ENCODE assay signal across 8 mouse cellular contexts in genomic region chr17:83350379-83351091, GRCm38 (mm10). TPM values are rescaled to one million over a fixed set of nuclear protein-coding genes. Genes with fewer than 3 reads are reported as not detected.
DNase-seq lines count a peak whose midpoint lies in the region; ATAC-seq lines count a peak whose summit lies in the region.

TSS of gene Eml4 (plus strand) at chr17:83350931.

- peak within 1 kb of the TSS; percentile 83 for H3K4me3 ChIP-seq in lung, embryonic 16.5 days (ENCODE audit: low read length)

- H3K27me3 ChIP-seq in lung, embryonic 16.5 days (ENCODE audit: control insufficient read depth, insufficient read depth, low read depth, low read length) = no peaks in the 10 kb centered on the region

- no peaks in the 10 kb centered on the region; the same call in 1 of the 2 replicates for H3K9me3 ChIP-seq in lung, embryonic 16.5 days (ENCODE audit: control insufficient read depth, low read length)

- peak within 1 kb of the TSS; percentile 91 for H3K9ac ChIP-seq in lung, embryonic 16.5 days (ENCODE audit: low read length)

- WGBS in lung, embryonic 16.5 days = under 1% methylated on average over 48 of the region's 62 CpGs

- ATAC-seq in hematopoietic stem cell, adult 5-6 weeks (replicated peaks in 1 of 2; ENCODE audit: insufficient read depth in 1 of 2, low FRiP score in 2 of 2, low TSS enrichment in 1 of 2, low read depth in 1 of 2, poor library complexity in 2 of 2, severe bottlenecking in 2 of 2) = peak; percentile 88 to 89
- ATAC-seq in lung, embryonic 16.5 days (ENCODE audit: low read depth) = peak; percentile 94

- DNase-seq in MEL-GATA-1-ER (ENCODE audit: extremely low read depth, low read depth) = peak; percentile 38
- DNase-seq in cerebellum, adult 8-10 months = peak; percentile 97
- DNase-seq in forelimb bud, embryonic 11.5 days (ENCODE audit: low read depth, low spot score) = peak; percentile 91
- DNase-seq in layer of hippocampus, adult 9-10 months (ENCODE audit: low spot score) = peak; percentile 79
- peak; percentile 85 for DNase-seq in ovary, postnatal 10 days (ENCODE audit: low spot score)
- DNase-seq in thymus, postnatal 10 days (ENCODE audit: low spot score in 2 of 2) = peak; percentile 88 to 97

- peaks cover 26% of the 10 kb centered on the region for H3K4me1 ChIP-seq in lung, embryonic 16.5 days (replicated peaks; ENCODE audit: control insufficient read depth, insufficient read depth, low read length)

- no peaks in the 10 kb centered on the region for H3K36me3 ChIP-seq in lung, embryonic 16.5 days (ENCODE audit: control insufficient read depth, insufficient read depth, low read length)

- H3K27ac ChIP-seq in lung, embryonic 16.5 days (ENCODE audit: low read length) = peak within 1 kb of the TSS; percentile 96

- H3K4me2 ChIP-seq in lung, embryonic 16.5 days (ENCODE audit: low read depth, low read length) = peak within 1 kb of the TSS; percentile 83

RNA-seq across cellular contexts. Expression of gene Eml4, which starts in this region (rescaled TPM):
- 90.9 and 91.0 TPM in 2 replicates for total RNA-seq in hematopoietic stem cell, adult 5-6 weeks (2017)
- 28.4 and 28.6 TPM in 2 replicates for polyA plus RNA-seq in lung, embryonic 16.5 days (2015; fragmentation: Nextera tagmentation; extraction: Ambion mirVana)

Comparison
In these comparisons a context has a peak if more than half of its experiments do, and no peak if none do; other contexts are left out.
1. Peak in every context shown above with its lines: DNase-seq, ATAC-seq, H3K4me3 ChIP-seq and H3K27ac ChIP-seq.
2. DNase-seq: peak in every context shown above with its lines; median percentile 97 in cerebellum, adult 8-10 months; 92 in thymus, postnatal 10 days; 91 in forelimb bud, embryonic 11.5 days; 85 in ovary, postnatal 10 days; 79 in layer of hippocampus, adult 9-10 months; 38 in MEL-GATA-1-ER.